Mouse (Mus musculus) 416B (cell line): ENCODE measurements around the gene Phlda1.

Source experiments
- DNase-seq: peaks from one replicate; pipeline ENCODE4 v3.0.0; 2011; ENCODE audit warnings: low read depth

The Phlda1 gene

GRCm38 (mm10) chr10:111528283-111528682 is 22.2 kb downstream of the Phlda1 start:
- no peak for DNase-seq

DNA sequence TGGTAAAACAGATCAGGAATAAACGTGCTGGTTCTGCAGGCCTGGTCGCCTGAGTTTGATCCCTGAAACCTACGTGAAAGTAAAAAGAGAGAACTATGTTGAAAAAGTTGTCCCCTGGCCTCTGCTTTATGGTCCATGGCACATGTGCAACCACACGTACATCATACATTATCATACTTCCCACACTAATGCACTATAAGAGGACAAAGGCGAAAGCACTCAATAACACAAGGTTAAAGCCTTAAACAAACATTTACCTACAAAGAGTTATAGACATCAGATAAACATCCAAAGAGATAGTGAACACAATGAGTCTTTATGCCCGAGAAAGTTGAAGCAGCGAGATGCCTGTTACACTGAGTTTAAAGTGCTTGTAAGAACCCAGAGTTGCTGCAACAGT is 24.3 kb downstream of the Phlda1 start:
- no peak for DNase-seq

- DNase-seq: no peak
Measured at GRCm38 (mm10) chr10:111534691-111535090, 28.6 kb downstream of the Phlda1 start.

DNA sequence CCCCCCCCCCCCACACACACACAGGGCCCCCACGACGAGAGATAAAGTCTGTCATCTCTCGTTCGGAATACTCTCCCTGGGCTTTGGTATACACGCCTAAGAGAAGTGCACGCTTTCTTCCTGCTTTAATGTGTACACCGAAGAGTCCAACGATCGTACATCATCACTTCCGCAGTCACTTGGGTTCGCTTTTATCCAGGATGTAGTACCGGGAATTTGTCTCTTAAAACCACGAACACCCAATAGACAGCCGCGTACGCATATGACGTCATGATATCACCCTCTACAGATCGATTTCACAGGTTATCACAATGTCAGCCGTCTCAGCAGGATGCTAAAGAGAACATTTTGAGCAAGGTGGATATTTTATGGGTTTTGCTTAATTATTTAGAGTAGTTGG is 31.3 kb downstream of the Phlda1 start:
- no peak for DNase-seq

- DNase-seq: peak; percentile 76
Measured at GRCm38 (mm10) chr10:111539724-111540324, 33.7 kb downstream of the Phlda1 start.

DNA sequence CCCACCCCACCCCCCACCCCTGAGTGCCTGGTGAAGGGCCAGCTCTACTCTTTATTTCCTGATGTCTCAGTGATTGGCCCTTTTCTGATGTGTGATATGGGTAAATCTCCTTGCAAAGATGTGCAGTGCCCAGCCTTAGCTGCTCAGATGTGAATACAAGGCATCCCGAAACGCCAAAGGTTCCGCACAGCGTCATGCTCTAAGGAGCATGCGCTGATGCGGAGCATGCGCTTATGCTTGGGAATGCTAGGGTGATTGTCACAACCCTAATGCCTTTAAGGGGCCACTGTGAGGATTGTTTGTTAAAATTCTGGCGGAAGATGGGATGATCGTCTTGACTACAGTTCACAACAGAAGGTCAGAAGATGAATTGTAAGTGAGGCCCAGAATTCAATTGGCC is 34.6 kb downstream of the Phlda1 start:
- DNase-seq: no peak

DNA sequence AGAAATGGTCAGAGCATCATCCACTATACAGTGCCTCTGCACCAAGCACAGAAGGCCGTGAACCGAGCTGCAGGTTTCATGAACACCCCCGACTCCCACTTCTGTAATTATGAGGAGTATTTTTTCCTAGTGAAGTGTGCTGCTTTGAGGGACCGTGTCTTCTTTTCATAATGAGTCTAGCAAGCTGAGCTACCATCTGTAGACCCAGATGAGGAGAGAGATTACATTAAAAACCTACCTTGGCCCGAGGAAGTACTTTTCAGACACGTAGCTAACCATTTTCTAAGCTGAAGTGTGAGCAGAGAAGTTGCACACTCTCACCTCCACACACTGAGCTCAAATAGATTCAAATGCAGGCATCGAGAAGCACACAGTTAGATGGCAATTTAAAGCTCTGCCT is 37.0 kb downstream of the Phlda1 start:
- no peak for DNase-seq

- DNase-seq: peak; percentile 89
Measured at GRCm38 (mm10) chr10:111543781-111544260, 37.7 kb downstream of the Phlda1 start.

DNA sequence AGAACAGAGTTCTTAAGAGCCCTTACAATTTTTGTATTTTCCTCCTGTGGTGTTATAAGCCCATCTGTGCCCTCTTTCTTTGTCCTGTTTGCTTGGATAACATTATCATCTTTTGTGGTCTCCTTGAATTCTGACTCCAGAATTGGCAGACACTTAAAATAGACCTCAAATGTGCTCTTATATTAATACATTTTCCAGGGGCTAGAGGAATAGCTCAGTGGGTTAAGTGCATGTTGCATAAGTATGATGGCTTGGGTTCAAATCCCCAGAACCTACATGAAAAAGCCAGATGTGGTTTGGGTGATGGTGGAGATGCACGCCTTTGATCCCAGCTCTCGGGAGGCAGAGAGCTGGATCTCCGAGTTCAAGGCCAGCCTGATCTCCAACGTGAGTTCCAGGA is 38.2 kb downstream of the Phlda1 start:
- no peak for DNase-seq

- no peak for DNase-seq
Measured at GRCm38 (mm10) chr10:111545648-111546047, 39.6 kb downstream of the Phlda1 start.

GRCm38 (mm10) chr10:111547881-111548372 is 41.8 kb downstream of the Phlda1 start:
- no peak for DNase-seq

GRCm38 (mm10) chr10:111550075-111550695 is 44.1 kb downstream of the Phlda1 start:
- no peak for DNase-seq

DNA sequence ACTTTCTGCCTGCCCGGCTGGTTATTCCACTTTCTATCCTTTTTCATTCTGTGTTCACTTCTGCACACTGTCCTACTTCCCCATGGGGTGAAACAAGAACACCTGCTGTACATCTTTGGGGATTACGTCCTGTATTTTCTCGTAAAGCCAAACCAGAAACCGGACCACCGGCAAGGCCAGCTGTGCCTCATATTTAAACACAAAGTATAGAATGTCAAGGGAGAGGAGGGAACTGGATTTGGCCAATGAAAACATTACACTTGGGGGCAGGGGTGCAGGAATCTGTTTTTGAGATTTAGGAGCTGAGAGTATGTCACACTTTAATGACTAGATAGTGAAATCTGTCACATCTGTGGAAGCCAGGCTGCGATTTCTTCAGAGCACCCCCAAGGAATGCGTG is 47.6 kb downstream of the Phlda1 start:
- no peak for DNase-seq

DNA sequence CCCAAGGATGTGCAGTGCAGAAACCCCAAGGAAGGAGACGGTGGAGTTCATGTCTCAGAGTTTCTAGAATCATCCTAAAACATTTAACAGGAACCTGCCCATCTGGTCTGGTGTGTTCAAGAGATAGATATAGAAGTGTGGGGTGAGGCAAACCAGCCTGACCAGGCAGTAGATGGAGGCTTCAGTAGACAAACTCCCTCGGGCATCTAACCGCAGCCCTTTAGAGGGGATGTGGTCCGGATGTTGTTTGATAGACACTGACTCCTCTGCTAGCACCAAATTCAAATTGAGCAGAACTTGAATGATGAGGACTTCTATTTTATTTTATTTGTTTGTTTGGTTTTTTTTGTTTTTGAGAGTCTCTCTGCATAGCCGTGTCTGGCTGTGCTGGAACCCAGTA is 48.6 kb downstream of the Phlda1 start:
- no peak for DNase-seq

GRCm38 (mm10) chr10:111558211-111558610 is 52.1 kb downstream of the Phlda1 start:
- no peak for DNase-seq
